Mouse (Mus musculus): Measurements from ENCODE around the gene Ppfibp1. TPM values are rescaled to one million over a fixed set of nuclear protein-coding genes. Genes with fewer than 3 reads are reported as not detected.
A peak's percentile ranks its signal among the peaks of the same experiment; 100 is the strongest.

The Ppfibp1 gene
- total RNA-seq, 1 experiment = 39.9 TPM

- H3K4me1 ChIP-seq (ENCODE audit: control insufficient read depth in 2 of 2, insufficient read depth in 2 of 2, low read length in 2 of 2, poor library complexity in 1 of 2) = peaks cover 0 to 4% of the 10 kb centered on the region in 2 experiments; a peak in 2 of 4 replicates
- no peak for DNase-seq (ENCODE audit: low read depth, low spot score)
- H3K27ac ChIP-seq (ENCODE audit: insufficient read depth, low read depth, low read length, poor library complexity, severe bottlenecking) = no peak overlapping the region
- in situ Hi-C loops (cut with MboI; ENCODE audit: low sequenced_read_pairs in 2 of 2, unreplicated experiment in 2 of 2) = no loop called here
- no peaks in the 10 kb centered on the region for H3K36me3 ChIP-seq (ENCODE audit: control insufficient read depth, insufficient read depth, low read length, poor library complexity, severe bottlenecking)
- H3K4me3 ChIP-seq (ENCODE audit: insufficient read depth in 1 of 2, low read depth in 1 of 2, low read length in 2 of 2, poor library complexity in 1 of 2, severe bottlenecking in 1 of 2) = no peak overlapping the region
- no peak overlapping the region for H3K9ac ChIP-seq (ENCODE audit: insufficient read depth, low read depth, low read length, poor library complexity, severe bottlenecking)
- TF ChIP-seq MAFK (IDR thresholded peaks at IDR 0.05; ENCODE audit: insufficient read depth, low read depth, low read length) (no peak), HCFC1 (IDR thresholded peaks at IDR 0.05; ENCODE audit: borderline replicate concordance, insufficient read depth, low read length) (no peak), CHD2 (IDR thresholded peaks at IDR 0.05; ENCODE audit: low read depth, low read length) (no peak), ZNF384 (IDR thresholded peaks at IDR 0.05; ENCODE audit: low read depth, low read length) (no peak), ZC3H11A (IDR thresholded peaks at IDR 0.05; ENCODE audit: borderline replicate concordance, low read depth, low read length) (no peak)
- no peaks in the 10 kb centered on the region for H3K9me3 ChIP-seq (ENCODE audit: control insufficient read depth, insufficient read depth, low read depth, low read length)
Observed at GRCm38 (mm10) chr6:146883426-146883825, 4.9 kb upstream of the Ppfibp1 start.

GRCm38 (mm10) chr6:146884171-146884570, 4.1 kb upstream of the Ppfibp1 start:
- no peaks in the 10 kb centered on the region for H3K36me3 ChIP-seq (ENCODE audit: control insufficient read depth, insufficient read depth, low read length, poor library complexity, severe bottlenecking)
- H3K4me1 ChIP-seq (ENCODE audit: control insufficient read depth in 2 of 2, insufficient read depth in 2 of 2, low read length in 2 of 2, poor library complexity in 1 of 2) = peaks cover 0 to 4% of the 10 kb centered on the region in 2 experiments; a peak in 2 of 4 replicates
- in situ Hi-C loops (cut with MboI; ENCODE audit: low sequenced_read_pairs in 2 of 2, unreplicated experiment in 2 of 2) = no loop called here
- H3K9ac ChIP-seq (ENCODE audit: insufficient read depth, low read depth, low read length, poor library complexity, severe bottlenecking) = no peak overlapping the region
- no peaks in the 10 kb centered on the region for H3K9me3 ChIP-seq (ENCODE audit: control insufficient read depth, insufficient read depth, low read depth, low read length)
- DNase-seq (ENCODE audit: low read depth, low spot score) = no peak
- H3K4me3 ChIP-seq (ENCODE audit: insufficient read depth in 1 of 2, low read depth in 1 of 2, low read length in 2 of 2, poor library complexity in 1 of 2, severe bottlenecking in 1 of 2) = no peak overlapping the region
- TF ChIP-seq ZNF384 (IDR thresholded peaks at IDR 0.05; ENCODE audit: low read depth, low read length) = no peak
- no peak for TF ChIP-seq ZC3H11A (IDR thresholded peaks at IDR 0.05; ENCODE audit: borderline replicate concordance, low read depth, low read length)
- TF ChIP-seq MAFK (IDR thresholded peaks at IDR 0.05; ENCODE audit: insufficient read depth, low read depth, low read length) = no peak
- TF ChIP-seq CHD2 (IDR thresholded peaks at IDR 0.05; ENCODE audit: low read depth, low read length) = no peak
- no peak for TF ChIP-seq HCFC1 (IDR thresholded peaks at IDR 0.05; ENCODE audit: borderline replicate concordance, insufficient read depth, low read length)
- H3K27ac ChIP-seq (ENCODE audit: insufficient read depth, low read depth, low read length, poor library complexity, severe bottlenecking) = no peak overlapping the region

DNA sequence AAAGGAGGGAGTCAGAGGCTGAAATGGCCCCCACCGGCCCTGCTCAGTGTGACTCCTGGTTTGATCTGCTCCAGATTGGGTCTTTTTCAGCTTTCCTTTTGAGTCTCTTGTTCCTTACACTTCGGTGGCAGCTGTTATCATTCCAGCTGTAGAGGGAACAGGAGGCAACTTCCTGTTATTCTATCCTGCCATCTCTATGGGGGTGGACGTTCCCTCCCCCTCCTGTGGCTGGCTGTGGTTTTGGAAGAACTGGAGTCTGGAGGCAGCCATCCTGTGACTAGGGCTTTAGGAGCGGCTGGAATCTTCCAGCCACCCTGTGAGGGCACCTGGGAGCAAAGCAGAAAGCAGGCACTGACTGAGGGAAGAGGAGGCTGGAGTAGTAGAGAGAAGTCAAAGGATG, 3.4 kb upstream of the Ppfibp1 start:
- peaks cover 0 to 4% of the 10 kb centered on the region in 2 experiments; a peak in 2 of 4 replicates for H3K4me1 ChIP-seq (ENCODE audit: control insufficient read depth in 2 of 2, insufficient read depth in 2 of 2, low read length in 2 of 2, poor library complexity in 1 of 2)
- H3K27ac ChIP-seq (ENCODE audit: insufficient read depth, low read depth, low read length, poor library complexity, severe bottlenecking) = no peak overlapping the region
- DNase-seq (ENCODE audit: low read depth, low spot score) = no peak
- no peak for TF ChIP-seq ZC3H11A (IDR thresholded peaks at IDR 0.05; ENCODE audit: borderline replicate concordance, low read depth, low read length)
- H3K9ac ChIP-seq (ENCODE audit: insufficient read depth, low read depth, low read length, poor library complexity, severe bottlenecking) = no peak overlapping the region
- H3K4me3 ChIP-seq (ENCODE audit: insufficient read depth in 1 of 2, low read depth in 1 of 2, low read length in 2 of 2, poor library complexity in 1 of 2, severe bottlenecking in 1 of 2) = no peak overlapping the region
- in situ Hi-C loops (cut with MboI; ENCODE audit: low sequenced_read_pairs in 2 of 2, unreplicated experiment in 2 of 2) = no loop called here
- no peaks in the 10 kb centered on the region for H3K36me3 ChIP-seq (ENCODE audit: control insufficient read depth, insufficient read depth, low read length, poor library complexity, severe bottlenecking)
- H3K9me3 ChIP-seq (ENCODE audit: control insufficient read depth, insufficient read depth, low read depth, low read length) = no peaks in the 10 kb centered on the region

DNA sequence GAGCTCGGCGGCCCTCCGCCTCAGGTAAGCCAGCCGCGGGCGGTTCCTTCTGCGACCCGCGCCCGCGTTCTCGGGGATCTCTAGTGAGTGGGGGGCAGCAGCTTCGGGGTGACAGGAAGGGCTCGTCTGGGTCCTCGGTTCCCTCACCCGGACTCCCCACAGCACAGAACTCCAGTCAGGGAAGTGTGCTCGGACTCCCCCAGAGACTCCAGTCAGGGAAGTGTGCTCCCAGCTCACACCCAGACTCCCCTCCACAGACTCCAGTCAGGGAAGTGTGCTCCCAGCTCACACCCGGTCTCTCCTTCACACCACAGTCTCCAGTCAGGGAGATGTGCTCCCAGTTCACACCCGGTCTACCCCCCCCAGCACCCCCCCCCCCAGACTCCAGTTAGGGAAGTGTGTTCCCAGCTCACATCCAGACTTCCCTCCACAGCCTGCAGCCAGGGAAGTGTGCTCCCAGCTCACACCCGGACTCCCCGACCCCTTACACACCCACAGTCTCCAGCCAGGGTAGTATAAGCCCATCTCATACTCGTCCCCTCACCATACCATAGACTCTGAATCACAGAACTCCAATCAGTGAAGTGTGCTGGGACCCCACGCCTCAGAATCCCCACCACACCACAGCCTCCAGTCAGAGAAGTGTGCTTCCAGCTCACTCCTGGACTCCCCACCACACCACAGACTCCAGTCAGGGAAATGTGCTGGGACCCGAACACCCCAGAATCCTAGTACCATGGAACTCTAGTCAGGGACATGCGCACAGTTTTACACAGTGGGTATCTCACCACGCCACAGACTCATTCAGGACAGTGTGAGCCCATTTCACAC, 588 bp downstream of the Ppfibp1 start:
- H3K36me3 ChIP-seq (ENCODE audit: control insufficient read depth, insufficient read depth, low read length, poor library complexity, severe bottlenecking) = no peaks in the 10 kb centered on the region
- no peaks in the 10 kb centered on the region for H3K9me3 ChIP-seq (ENCODE audit: control insufficient read depth, insufficient read depth, low read depth, low read length)
- peaks cover 3 to 4% of the 10 kb centered on the region in 2 experiments; a peak in 3 of 4 replicates for H3K4me1 ChIP-seq (ENCODE audit: control insufficient read depth in 2 of 2, insufficient read depth in 2 of 2, low read length in 2 of 2, poor library complexity in 1 of 2)
- peak overlapping the region; percentile 64; the same call in 1 of the 2 replicates for H3K27ac ChIP-seq (ENCODE audit: insufficient read depth, low read depth, low read length, poor library complexity, severe bottlenecking)
- no peak for DNase-seq (ENCODE audit: low read depth, low spot score)
- TF ChIP-seq ZC3H11A (IDR thresholded peaks at IDR 0.05; ENCODE audit: borderline replicate concordance, low read depth, low read length) = no peak
- no peak for TF ChIP-seq ZNF384 (IDR thresholded peaks at IDR 0.05; ENCODE audit: low read depth, low read length)
- H3K4me3 ChIP-seq (ENCODE audit: insufficient read depth in 1 of 2, low read depth in 1 of 2, low read length in 2 of 2, poor library complexity in 1 of 2, severe bottlenecking in 1 of 2) = peak overlapping the region; percentile 88 to 99
- in situ Hi-C loops (cut with MboI; ENCODE audit: low sequenced_read_pairs in 2 of 2, unreplicated experiment in 2 of 2) = no loop called here
- peak overlapping the region; percentile 86 for H3K9ac ChIP-seq (ENCODE audit: insufficient read depth, low read depth, low read length, poor library complexity, severe bottlenecking)

- in situ Hi-C loops (cut with MboI; ENCODE audit: low sequenced_read_pairs in 2 of 2, unreplicated experiment in 2 of 2) = no loop called here
- DNase-seq (ENCODE audit: low read depth, low spot score) = no peak
- Histone ChIP-seq H3K36me3 (ENCODE audit: control insufficient read depth, insufficient read depth, low read length, poor library complexity, severe bottlenecking) (no peaks in the 10 kb centered on the region), H3K9me3 (ENCODE audit: control insufficient read depth, insufficient read depth, low read depth, low read length) (no peaks in the 10 kb centered on the region), H3K27ac (ENCODE audit: insufficient read depth, low read depth, low read length, poor library complexity, severe bottlenecking) (no peak overlapping the region), H3K4me3 (ENCODE audit: insufficient read depth in 1 of 2, low read depth in 1 of 2, low read length in 2 of 2, poor library complexity in 1 of 2, severe bottlenecking in 1 of 2) (no peak overlapping the region), H3K9ac (ENCODE audit: insufficient read depth, low read depth, low read length, poor library complexity, severe bottlenecking) (no peak overlapping the region), H3K4me1 (ENCODE audit: control insufficient read depth in 2 of 2, insufficient read depth in 2 of 2, low read length in 2 of 2, poor library complexity in 1 of 2) (peaks cover 0 to 3% of the 10 kb centered on the region in 2 experiments; a peak in 2 of 4 replicates)
- TF ChIP-seq MAFK (IDR thresholded peaks at IDR 0.05; ENCODE audit: insufficient read depth, low read depth, low read length) (no peak), CHD2 (IDR thresholded peaks at IDR 0.05; ENCODE audit: low read depth, low read length) (no peak), HCFC1 (IDR thresholded peaks at IDR 0.05; ENCODE audit: borderline replicate concordance, insufficient read depth, low read length) (no peak), ZNF384 (IDR thresholded peaks at IDR 0.05; ENCODE audit: low read depth, low read length) (no peak), ZC3H11A (IDR thresholded peaks at IDR 0.05; ENCODE audit: borderline replicate concordance, low read depth, low read length) (no peak)
Observed at GRCm38 (mm10) chr6:146890215-146890614, 1.9 kb downstream of the Ppfibp1 start.

Data from ES-E14 (cell line).